Mouse (Mus musculus): ENCODE results near the gene Rgs3. TPM values are rescaled to one million over a fixed set of nuclear protein-coding genes. Genes with fewer than 3 reads are reported as not detected.

Rgs3 gene
- polyA plus RNA-seq, 1 experiment from 2014 or later: 49.0 TPM

GRCm38 (mm10) chr4:62623251-62624015 is 63.8 kb downstream of the Rgs3 start:
- Histone ChIP-seq H3K9ac (no peak overlapping the region), H3K27ac (peak overlapping the region; percentile 32; the same call in 1 of the 2 replicates), H3K4me2 (no peak overlapping the region), H3K36me3 (ENCODE audit: poor library complexity, severe bottlenecking) (peaks cover 24% of the 10 kb centered on the region), H3K9me3 (replicated peaks) (no peaks in the 10 kb centered on the region), H3K4me3 (no peak overlapping the region), H3K27me3 (no peaks in the 10 kb centered on the region), H3K4me1 (peaks cover 48% of the 10 kb centered on the region)
- ATAC-seq: no peak
- WGBS: 88% methylated on average over 13 of the region's 13 CpGs

GRCm38 (mm10) chr4:62624679-62625450 is 65.2 kb downstream of the Rgs3 start:
- Histone ChIP-seq H3K4me1 (peaks cover 33% of the 10 kb centered on the region), H3K27ac (peak overlapping the region; percentile 78), H3K9ac (peak overlapping the region; percentile 50), H3K4me2 (no peak overlapping the region), H3K36me3 (ENCODE audit: poor library complexity, severe bottlenecking) (peaks cover 24% of the 10 kb centered on the region), H3K27me3 (no peaks in the 10 kb centered on the region), H3K9me3 (replicated peaks) (no peaks in the 10 kb centered on the region), H3K4me3 (no peak overlapping the region)
- WGBS: 24% methylated on average over 15 of the region's 15 CpGs
- peak; percentile 60 for ATAC-seq

- WGBS: 82% methylated on average over 19 of the region's 19 CpGs
- Histone ChIP-seq H3K36me3 (ENCODE audit: poor library complexity, severe bottlenecking) (peaks cover 24% of the 10 kb centered on the region), H3K9me3 (replicated peaks) (no peaks in the 10 kb centered on the region), H3K27ac (peak overlapping the region; percentile 78), H3K27me3 (no peaks in the 10 kb centered on the region), H3K4me1 (peaks cover 30% of the 10 kb centered on the region), H3K4me2 (no peak overlapping the region), H3K9ac (no peak overlapping the region), H3K4me3 (no peak overlapping the region)
- no peak for ATAC-seq
Measured at GRCm38 (mm10) chr4:62625451-62626061, 65.9 kb downstream of the Rgs3 start.

DNA sequence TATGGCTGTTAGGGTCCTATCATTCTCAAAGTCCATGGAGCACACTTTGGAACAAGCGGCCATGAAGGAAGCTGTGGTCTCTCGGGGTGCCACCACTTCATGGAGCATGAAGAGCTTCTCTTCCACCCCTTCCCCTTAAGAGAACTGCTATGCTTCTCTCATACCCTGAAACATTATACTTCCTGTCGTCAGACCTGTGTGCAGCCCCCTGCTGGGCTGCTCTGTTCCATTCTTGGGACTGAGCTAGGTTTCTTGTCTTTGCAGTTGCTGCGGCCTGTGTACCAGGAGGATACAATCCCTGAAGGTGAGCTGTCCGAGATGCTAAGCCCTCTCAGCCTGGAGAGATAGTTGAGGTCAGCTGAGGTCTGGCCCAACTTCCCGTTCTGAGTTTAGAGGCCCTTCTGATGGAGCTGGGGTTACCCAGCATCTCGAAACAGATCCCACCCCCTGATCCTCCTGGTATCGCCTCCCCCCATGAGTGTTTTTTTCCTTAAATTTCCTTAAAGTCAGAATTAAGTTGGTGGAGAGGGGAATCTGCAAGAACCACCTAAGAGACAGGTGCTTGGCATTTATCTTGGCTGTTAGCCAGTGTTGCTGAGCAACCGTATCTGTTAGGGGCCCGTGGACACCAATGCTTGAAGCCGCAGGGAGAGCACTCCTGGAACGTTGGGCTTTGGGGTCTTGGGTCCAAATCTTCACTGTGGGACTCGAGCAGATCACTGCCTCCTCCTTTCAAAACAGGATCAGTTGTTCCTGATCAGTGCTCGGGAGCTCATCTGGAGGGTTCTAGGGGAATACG is 66.8 kb downstream of the Rgs3 start:
- Histone ChIP-seq H3K4me1 (peaks cover 30% of the 10 kb centered on the region), H3K27ac (no peak overlapping the region; the same call in 1 of the 2 replicates), H3K36me3 (ENCODE audit: poor library complexity, severe bottlenecking) (peaks cover 27% of the 10 kb centered on the region), H3K9me3 (replicated peaks) (no peaks in the 10 kb centered on the region), H3K9ac (no peak overlapping the region), H3K4me2 (no peak overlapping the region), H3K4me3 (no peak overlapping the region), H3K27me3 (no peaks in the 10 kb centered on the region)
- 69% methylated on average over 15 of the region's 15 CpGs for WGBS
- no peak for ATAC-seq

DNA sequence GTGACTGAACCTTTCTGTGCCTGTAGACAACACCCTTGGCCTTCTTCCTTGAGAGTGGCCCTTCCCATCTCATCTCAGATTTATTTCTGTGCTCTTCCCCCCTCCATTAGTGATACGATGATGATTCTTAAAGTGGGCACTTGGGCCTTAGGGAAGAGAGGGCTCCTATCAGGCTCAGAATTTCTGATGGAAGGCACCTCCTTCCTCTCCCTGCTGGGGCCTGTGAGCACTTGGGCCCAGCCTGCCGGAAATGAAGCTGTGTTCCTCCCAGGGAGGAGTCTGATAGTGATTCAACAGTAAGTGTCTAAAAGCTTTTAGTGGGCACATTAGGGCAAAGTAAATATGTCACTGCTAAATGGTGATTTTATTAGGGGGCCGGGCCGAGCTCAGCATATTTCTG is 67.7 kb downstream of the Rgs3 start:
- WGBS: 78% methylated on average over 4 of the region's 4 CpGs
- Histone ChIP-seq H3K4me3 (no peak overlapping the region), H3K27ac (no peak overlapping the region), H3K27me3 (no peaks in the 10 kb centered on the region), H3K4me1 (peaks cover 30% of the 10 kb centered on the region), H3K9ac (no peak overlapping the region), H3K36me3 (ENCODE audit: poor library complexity, severe bottlenecking) (peaks cover 27% of the 10 kb centered on the region), H3K9me3 (replicated peaks) (no peaks in the 10 kb centered on the region), H3K4me2 (no peak overlapping the region)
- no peak for ATAC-seq

DNA sequence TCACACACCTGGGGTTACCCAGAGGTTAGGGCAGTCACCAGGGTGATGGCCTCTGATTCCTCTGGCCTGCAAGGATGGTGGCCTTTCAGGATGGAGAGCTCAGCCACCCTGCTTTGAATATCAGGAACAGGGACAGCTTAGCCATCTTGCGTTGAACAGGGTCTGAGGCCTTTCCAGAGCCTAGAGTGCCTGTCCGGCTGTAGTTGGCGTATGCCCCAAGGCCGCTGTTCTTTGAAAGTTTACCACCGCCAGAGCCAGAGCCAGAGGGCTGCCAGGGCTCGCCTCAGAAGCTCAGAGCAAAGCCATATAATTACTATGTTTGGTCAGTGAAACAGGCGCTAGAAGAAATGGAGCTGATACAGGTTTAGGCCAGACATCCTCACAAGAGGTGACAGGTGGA is 68.9 kb downstream of the Rgs3 start:
- Histone ChIP-seq H3K36me3 (ENCODE audit: poor library complexity, severe bottlenecking) (peaks cover 36% of the 10 kb centered on the region), H3K4me3 (no peak overlapping the region), H3K4me2 (no peak overlapping the region), H3K9ac (no peak overlapping the region), H3K9me3 (replicated peaks) (no peaks in the 10 kb centered on the region), H3K27ac (no peak overlapping the region), H3K27me3 (no peaks in the 10 kb centered on the region), H3K4me1 (peaks cover 30% of the 10 kb centered on the region)
- WGBS: 82% methylated on average over 7 of the region's 7 CpGs
- ATAC-seq: no peak

- H3K4me1 ChIP-seq: peaks cover 27% of the 10 kb centered on the region
- WGBS: 76% methylated on average over 9 of the region's 9 CpGs
- ATAC-seq: no peak
- no peaks in the 10 kb centered on the region for H3K9me3 ChIP-seq (replicated peaks)
- no peak overlapping the region for H3K27ac ChIP-seq
- H3K9ac ChIP-seq: no peak overlapping the region
- H3K4me3 ChIP-seq: no peak overlapping the region
- H3K27me3 ChIP-seq: no peaks in the 10 kb centered on the region
- no peak overlapping the region for H3K4me2 ChIP-seq
- H3K36me3 ChIP-seq (ENCODE audit: poor library complexity, severe bottlenecking): peaks cover 44% of the 10 kb centered on the region
Measured at GRCm38 (mm10) chr4:62629461-62629860, 69.8 kb downstream of the Rgs3 start.

DNA sequence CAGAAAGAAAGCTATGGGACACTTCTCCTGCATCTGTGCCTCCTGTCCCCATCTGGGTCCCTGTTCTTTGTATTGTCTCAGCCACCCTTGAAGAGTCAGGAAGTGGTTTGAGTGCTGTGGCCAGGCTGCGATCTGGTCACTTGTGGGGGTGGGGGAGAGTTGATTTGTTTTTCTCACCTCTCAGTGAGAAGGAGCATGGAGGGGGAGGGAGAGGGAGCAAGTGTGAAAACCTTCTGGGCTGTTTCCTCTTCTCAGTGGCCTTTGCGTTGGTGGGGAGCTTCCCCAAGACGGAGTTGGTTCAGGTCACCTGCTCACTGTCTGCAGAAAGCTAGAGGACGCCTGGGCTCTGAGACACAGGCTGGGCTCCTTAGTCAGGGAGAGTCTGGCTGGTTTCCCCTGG is 70.3 kb downstream of the Rgs3 start:
- Histone ChIP-seq H3K4me2 (no peak overlapping the region), H3K36me3 (ENCODE audit: poor library complexity, severe bottlenecking) (peaks cover 44% of the 10 kb centered on the region), H3K4me3 (no peak overlapping the region), H3K4me1 (peaks cover 23% of the 10 kb centered on the region), H3K27ac (no peak overlapping the region), H3K27me3 (no peaks in the 10 kb centered on the region), H3K9me3 (replicated peaks) (no peaks in the 10 kb centered on the region), H3K9ac (no peak overlapping the region)
- 64% methylated on average over 4 of the region's 4 CpGs for WGBS
- ATAC-seq: no peak

DNA sequence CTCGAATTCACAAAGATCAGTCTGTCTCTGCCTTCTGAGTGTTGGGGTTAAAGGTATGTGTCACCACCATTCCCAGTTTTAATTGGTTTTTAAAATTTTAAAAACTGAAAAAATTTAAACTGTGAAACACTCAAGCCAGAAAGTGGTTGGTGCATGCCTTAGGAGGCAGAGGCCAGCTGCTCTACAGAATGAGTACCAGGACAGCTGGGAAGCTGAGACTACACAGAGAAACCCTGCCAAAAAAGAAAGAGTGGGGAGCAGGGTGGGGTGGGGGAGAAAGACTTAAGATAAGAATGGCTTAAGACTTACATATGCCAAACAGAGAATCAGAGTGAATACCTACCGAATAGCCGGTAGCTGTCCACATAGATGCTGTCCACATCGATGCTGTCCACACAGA is 73.6 kb downstream of the Rgs3 start:
- 96% methylated on average over 4 of the region's 4 CpGs for WGBS
- Histone ChIP-seq H3K9ac (no peak overlapping the region), H3K27ac (no peak overlapping the region), H3K36me3 (ENCODE audit: poor library complexity, severe bottlenecking) (peaks cover 42% of the 10 kb centered on the region), H3K4me3 (no peak overlapping the region), H3K27me3 (no peaks in the 10 kb centered on the region), H3K4me2 (no peak overlapping the region), H3K4me1 (0 out of 2 replicates have a peak, but pooled peaks cover 3% of the 10 kb centered on the region), H3K9me3 (replicated peaks) (no peaks in the 10 kb centered on the region)
- no peak for ATAC-seq

DNA sequence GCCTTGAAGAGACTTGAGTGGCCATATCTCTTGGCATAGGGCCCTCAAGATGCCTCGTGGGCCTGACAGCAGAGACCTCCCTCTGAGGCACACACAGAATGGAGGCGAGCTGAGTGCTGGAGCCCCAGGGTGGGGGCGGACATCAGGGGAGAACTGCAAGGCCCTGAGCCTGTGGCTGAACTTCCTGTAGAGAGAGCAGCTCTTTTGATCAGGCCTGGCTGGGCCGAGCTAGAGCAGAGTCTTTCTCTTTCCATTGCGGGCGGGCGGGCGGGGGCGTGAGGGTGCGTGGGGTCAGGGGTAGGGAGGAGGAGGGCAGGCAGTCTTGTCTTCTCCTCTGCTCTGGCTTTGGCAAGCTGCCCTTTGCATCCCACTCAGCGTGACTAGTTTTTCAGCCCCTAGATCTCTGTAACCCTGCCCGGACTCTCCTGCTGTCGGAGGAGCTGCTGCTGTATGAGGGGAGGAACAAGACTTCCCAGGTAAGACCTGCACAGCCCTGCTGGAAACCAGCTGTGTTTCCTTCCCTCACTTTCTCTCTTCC is 74.5 kb downstream of the Rgs3 start:
- Histone ChIP-seq H3K4me1 (0 out of 2 replicates have a peak, but pooled peaks cover 3% of the 10 kb centered on the region), H3K27me3 (no peaks in the 10 kb centered on the region), H3K9me3 (replicated peaks) (no peaks in the 10 kb centered on the region), H3K4me2 (no peak overlapping the region), H3K27ac (no peak overlapping the region), H3K36me3 (ENCODE audit: poor library complexity, severe bottlenecking) (peaks cover 50% of the 10 kb centered on the region), H3K4me3 (no peak overlapping the region), H3K9ac (no peak overlapping the region)
- ATAC-seq: no peak
- WGBS: 52% methylated on average over 13 of the region's 13 CpGs

DNA sequence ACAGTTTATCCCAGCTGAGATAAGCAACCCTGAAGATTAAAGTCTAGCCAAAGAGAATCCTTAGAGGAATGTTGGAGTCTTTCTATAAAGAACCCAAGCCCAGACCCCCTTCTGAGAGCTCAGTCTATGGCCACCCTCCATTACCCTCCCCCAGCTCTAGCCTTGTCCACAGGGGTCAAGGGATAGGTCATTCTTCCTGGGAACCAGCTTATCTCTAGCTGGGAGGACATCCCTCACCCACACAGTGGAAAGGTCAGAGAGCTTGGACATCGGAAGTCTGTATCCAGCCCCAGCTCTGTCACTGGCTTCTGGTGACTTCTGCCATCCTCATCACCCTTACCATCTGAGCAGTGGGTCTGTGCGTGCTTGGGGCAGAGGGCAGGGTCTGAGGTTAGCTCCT is 75.2 kb downstream of the Rgs3 start:
- H3K36me3 ChIP-seq (ENCODE audit: poor library complexity, severe bottlenecking): peaks cover 50% of the 10 kb centered on the region
- WGBS: 92% methylated on average over 2 of the region's 2 CpGs
- H3K4me1 ChIP-seq: 0 out of 2 replicates have a peak, but pooled peaks cover 3% of the 10 kb centered on the region
- no peaks in the 10 kb centered on the region for H3K27me3 ChIP-seq
- no peak overlapping the region for H3K4me3 ChIP-seq
- no peak overlapping the region for H3K4me2 ChIP-seq
- ATAC-seq: no peak
- no peak overlapping the region for H3K27ac ChIP-seq
- no peak overlapping the region for H3K9ac ChIP-seq
- no peaks in the 10 kb centered on the region for H3K9me3 ChIP-seq (replicated peaks)

Data from forebrain, embryonic 13.5 days (tissue).